Mouse (Mus musculus) spleen, adult 2 months (tissue): ENCODE data around the gene Pak1. TPM values are rescaled to one million over a fixed set of nuclear protein-coding genes. Genes with fewer than 3 reads are reported as not detected.

ENCODE experiments used
- DNase-seq, 2 experiments: peaks; one replicate each; pipeline versions ENCODE4 v3.0.0 to v3.0.0-alpha.2; 2012 to 2021; ENCODE audit warnings: low spot score in 2 of 2, low read depth in 1 of 2
- H3K27ac ChIP-seq: fragments of 200-500 bp; 2 replicates; pipeline ENCODE4 v1.5.1; 2012; ENCODE audit warnings: low read length, inconsistent platforms; ENCODE audit not compliant: insufficient read depth
- H3K27me3 ChIP-seq: fragments of 200-500 bp; 2 replicates; pipeline ENCODE4 v1.6.1; 2012; ENCODE audit warnings: mild to moderate bottlenecking, moderate library complexity, low read length, inconsistent platforms; ENCODE audit not compliant: control insufficient read depth, insufficient read depth
- H3K36me3 ChIP-seq: fragments of 200-500 bp; 2 replicates; pipeline ENCODE4 v1.6.1; 2012; ENCODE audit warnings: mild to moderate bottlenecking, low read length, inconsistent platforms; ENCODE audit not compliant: control insufficient read depth, insufficient read depth
- H3K4me1 ChIP-seq: fragments of 200-500 bp; 2 replicates; pipeline ENCODE4 v1.6.1; 2011; ENCODE audit warnings: inconsistent platforms; ENCODE audit not compliant: control insufficient read depth, insufficient read depth, insufficient read length
- H3K4me3 ChIP-seq: fragments of 200-500 bp; 2 replicates; pipeline ENCODE4 v1.5.1; 2011; ENCODE audit warnings: mild to moderate bottlenecking, inconsistent platforms; ENCODE audit not compliant: insufficient read depth, insufficient read length; ENCODE audit errors: extremely low read depth
- CTCF ChIP-seq: fragments of 200-500 bp; IDR thresholded peaks from 2 replicates; pipeline ENCODE4 v1.5.1; 2011; ENCODE audit warnings: mild to moderate bottlenecking, inconsistent platforms; ENCODE audit not compliant: insufficient read depth, insufficient read length, insufficient replicate concordance; ENCODE audit errors: extremely low read depth
- POLR2A ChIP-seq: fragments of 200-500 bp; IDR thresholded peaks from 2 replicates; pipeline ENCODE4 v1.6.1; 2011; ENCODE audit warnings: low read depth, low read length, inconsistent platforms
- WGBS: fragments of 180-500 bp; shearing (Covaris S2); methylation state at CpG from one replicate; pipeline ENCODE4 v1.1.7; 2018; 5-methylcytosine and 5-hydroxymethylcytosine counted together
- polyA plus RNA-seq: library from polyadenylated mRNA; depleted of rRNA; stranded (reverse); fragments of >200 nt; gene quantifications from 2 replicates; pipeline ENCODE4 v1.2.3, GENCODE M21; 2012

The Pak1 gene
- polyA plus RNA-seq, 1 experiment: 6.5 TPM

DNA sequence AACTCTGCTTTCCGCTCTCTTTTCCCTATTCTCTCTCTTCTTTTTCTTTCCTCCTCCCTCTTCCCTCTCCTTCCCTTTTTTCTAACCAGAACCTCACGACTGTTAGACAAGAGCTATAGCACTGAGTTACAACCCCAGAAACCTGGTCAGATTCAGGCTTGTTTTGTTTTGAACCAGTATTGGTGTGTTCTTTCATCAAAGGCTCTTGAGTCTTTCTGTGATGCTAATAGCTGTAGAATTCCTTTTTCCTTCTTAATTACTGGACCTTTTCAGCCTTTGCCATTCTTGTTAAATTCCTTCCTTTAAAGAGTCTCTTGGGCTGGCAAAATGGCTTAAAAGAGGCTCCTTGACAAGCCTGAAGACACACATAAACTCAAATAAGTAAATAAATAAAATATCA lies 14.8 kb downstream of the Pak1 start:
- Histone ChIP-seq H3K4me3 (no peak overlapping the region), H3K27ac (no peak overlapping the region), H3K27me3 (no peaks in the 10 kb centered on the region), H3K4me1 (no peaks in the 10 kb centered on the region), H3K36me3 (no peaks in the 10 kb centered on the region)
- TF ChIP-seq CTCF (no peak), POLR2A (no peak)
- no peak for DNase-seq
- 86% methylated on average over 2 of the region's 2 CpGs for WGBS

DNA sequence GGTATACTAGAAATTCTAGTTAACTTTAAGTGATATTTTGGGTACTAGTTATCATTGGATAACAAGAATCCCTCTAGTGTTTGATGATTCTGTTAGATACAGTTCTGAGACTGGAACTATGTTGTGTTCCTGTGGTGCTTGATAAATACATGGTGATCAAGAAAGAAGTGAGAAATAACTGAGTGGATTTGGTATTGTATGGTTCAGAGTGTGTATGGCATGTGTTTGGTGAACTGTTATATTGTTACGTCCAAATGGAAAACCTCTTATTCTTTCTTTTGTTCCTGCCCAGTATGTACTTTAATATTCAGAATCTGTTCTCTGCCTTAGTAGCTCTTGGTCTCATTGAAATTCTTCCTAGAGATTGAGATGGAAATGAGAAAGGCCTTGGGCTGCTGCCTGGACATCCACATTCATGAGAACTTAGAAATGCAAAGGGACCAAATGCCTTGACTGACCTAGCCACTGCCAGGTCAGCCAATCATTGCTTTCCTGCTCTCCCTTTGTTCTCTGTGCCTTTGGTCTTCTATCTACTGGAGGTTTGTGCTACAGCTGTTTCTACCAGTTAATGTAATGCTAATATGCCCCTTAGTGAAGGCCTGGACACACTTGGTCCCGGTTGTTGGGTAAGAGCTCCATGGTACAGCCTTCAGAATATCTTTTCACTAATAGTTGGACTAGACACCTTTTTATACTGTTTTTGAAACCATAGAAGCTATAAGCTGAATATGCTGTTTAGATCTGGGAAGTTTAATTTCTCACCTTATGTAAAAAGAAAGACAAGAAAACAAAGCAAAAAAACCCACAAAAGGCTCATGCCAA lies 16.1 kb downstream of the Pak1 start:
- no peak for DNase-seq
- no peak for TF ChIP-seq POLR2A
- no peak for TF ChIP-seq CTCF
- Histone ChIP-seq H3K27ac (no peak overlapping the region), H3K36me3 (no peaks in the 10 kb centered on the region), H3K4me1 (no peaks in the 10 kb centered on the region), H3K27me3 (no peaks in the 10 kb centered on the region), H3K4me3 (no peak overlapping the region)
- WGBS: 92% methylated on average over 2 of the region's 2 CpGs

DNA sequence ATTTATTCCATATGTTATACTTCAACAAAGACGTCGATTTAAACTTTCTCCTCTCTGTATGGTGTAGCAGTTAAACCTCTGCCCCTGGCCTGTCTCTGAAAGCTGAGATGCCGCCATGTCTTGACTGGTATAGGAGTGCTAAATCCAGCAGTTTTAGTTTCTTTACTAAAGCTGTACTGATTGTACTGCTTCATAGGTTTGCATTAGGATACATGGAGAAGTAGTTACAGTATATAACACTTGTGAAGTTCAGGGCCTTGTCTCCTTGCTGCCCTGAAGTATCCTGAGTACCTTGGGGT lies 16.7 kb downstream of the Pak1 start:
- Histone ChIP-seq H3K4me1 (no peaks in the 10 kb centered on the region), H3K27ac (no peak overlapping the region), H3K4me3 (no peak overlapping the region), H3K36me3 (no peaks in the 10 kb centered on the region), H3K27me3 (no peaks in the 10 kb centered on the region)
- no peak for DNase-seq
- 88% methylated on average over 3 of the region's 3 CpGs for WGBS
- TF ChIP-seq POLR2A (no peak), CTCF (no peak)

DNA sequence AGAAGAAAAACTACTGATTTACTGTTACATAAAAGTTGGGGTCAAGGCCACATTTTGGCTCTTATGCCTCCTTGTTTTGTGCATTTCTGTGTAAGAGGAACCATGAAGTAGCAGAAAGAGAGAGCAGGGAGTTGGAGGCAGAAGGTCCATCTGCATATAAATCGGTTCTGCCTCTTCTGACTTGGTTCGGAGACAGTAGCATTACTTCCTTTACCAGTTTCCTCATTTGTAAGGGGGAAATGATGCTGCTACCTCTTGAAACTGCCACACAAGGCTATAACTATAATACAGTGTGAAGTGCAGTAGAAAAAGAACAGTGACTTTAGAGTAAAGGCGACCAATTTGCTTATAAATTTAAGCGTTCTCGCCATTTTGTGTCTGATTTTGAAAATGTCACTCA lies 21.0 kb downstream of the Pak1 start:
- H3K4me1 ChIP-seq: no peaks in the 10 kb centered on the region
- no peak for TF ChIP-seq CTCF
- TF ChIP-seq POLR2A: no peak
- no peaks in the 10 kb centered on the region for H3K27me3 ChIP-seq
- H3K27ac ChIP-seq: no peak overlapping the region
- no peaks in the 10 kb centered on the region for H3K36me3 ChIP-seq
- no peak for DNase-seq
- WGBS: 57% methylated on average over 5 of the region's 5 CpGs
- no peak overlapping the region for H3K4me3 ChIP-seq

DNA sequence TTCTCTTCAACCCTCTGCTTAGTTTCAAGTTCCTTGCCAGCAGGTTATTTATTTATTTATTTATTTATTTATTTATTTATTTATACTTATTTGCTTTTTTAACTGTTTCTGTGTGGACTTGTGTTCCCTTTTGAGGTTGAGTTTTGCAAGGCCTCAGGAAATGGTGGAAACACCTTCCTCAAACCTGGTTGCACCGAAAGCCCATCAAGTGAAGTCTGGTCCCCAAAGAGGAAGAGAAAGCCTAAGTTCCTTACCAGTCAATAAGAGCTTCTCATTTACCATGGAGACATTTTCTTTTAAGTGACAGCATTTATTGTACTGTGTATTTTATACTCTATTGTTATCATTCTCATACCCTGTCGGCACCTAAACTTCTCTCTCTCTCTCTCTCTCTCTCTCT lies 33.5 kb downstream of the Pak1 start:
- Histone ChIP-seq H3K36me3 (no peaks in the 10 kb centered on the region), H3K4me1 (no peaks in the 10 kb centered on the region), H3K27ac (no peak overlapping the region), H3K27me3 (no peaks in the 10 kb centered on the region), H3K4me3 (no peak overlapping the region)
- 48% methylated on average over 2 of the region's 2 CpGs for WGBS
- TF ChIP-seq POLR2A (no peak), CTCF (no peak)
- no peak for DNase-seq

DNA sequence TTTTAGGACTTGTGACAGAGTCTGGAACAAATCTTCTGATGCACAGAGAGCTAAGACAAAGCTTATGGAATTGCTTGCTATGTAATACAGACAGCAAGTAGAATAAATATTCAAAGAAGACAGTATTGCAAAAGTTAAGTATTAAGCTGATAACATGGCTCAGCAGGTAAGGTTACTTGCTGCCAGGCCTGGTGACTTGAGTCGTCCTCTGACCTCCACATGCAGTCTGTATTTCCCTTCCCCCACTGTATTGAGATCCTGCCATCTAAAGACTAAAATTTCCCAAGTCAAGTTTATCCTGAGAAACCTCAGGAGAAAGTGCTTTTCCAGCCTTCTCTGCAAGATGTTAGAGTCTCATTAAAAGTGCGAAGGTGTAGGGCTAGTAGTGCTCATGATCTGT lies 40.8 kb downstream of the Pak1 start:
- Histone ChIP-seq H3K36me3 (no peaks in the 10 kb centered on the region), H3K27ac (no peak overlapping the region), H3K4me3 (no peak overlapping the region), H3K4me1 (no peaks in the 10 kb centered on the region), H3K27me3 (no peaks in the 10 kb centered on the region)
- no peak for DNase-seq
- WGBS: 83% methylated on average over 2 of the region's 2 CpGs
- no peak for TF ChIP-seq POLR2A
- no peak for TF ChIP-seq CTCF

DNA sequence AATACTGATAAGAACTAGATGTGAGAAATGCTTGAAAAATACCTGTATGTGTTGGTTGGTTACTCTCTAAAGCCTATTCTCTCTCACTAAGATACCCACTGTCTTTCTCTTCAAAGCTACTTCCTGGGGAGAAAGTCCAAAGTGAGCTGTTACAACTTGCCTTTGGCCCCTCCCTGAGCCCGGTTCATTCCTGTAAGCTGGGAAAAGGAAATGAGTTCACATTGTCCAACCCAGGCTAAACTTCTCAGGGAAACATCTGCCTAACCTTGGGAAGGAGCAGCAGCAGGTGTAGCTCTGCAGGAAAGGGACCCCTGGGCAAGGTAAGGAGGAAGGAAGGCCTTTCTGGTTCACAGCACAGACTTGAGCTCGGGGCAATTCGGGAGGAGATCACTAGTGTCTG lies 42.4 kb downstream of the Pak1 start:
- no peak overlapping the region for H3K27ac ChIP-seq
- no peaks in the 10 kb centered on the region for H3K36me3 ChIP-seq
- H3K4me3 ChIP-seq: no peak overlapping the region
- H3K27me3 ChIP-seq: no peaks in the 10 kb centered on the region
- no peaks in the 10 kb centered on the region for H3K4me1 ChIP-seq
- DNase-seq: no peak
- 36% methylated on average over 3 of the region's 3 CpGs for WGBS
- no peak for TF ChIP-seq POLR2A
- no peak for TF ChIP-seq CTCF
